Mouse (Mus musculus) erythroblast, adult 5-6 weeks (primary cell): ENCODE measurements around the gene Topors. TPM values are rescaled to one million over a fixed set of nuclear protein-coding genes. Genes with fewer than 3 reads are reported as not detected.
A peak's percentile ranks its signal among the peaks of the same experiment; 100 is the strongest.

ENCODE experiments used
- ATAC-seq: replicated peaks from 2 replicates; pipeline ENCODE4 v1.8.0; 2016; ENCODE audit warnings: moderate number of reproducible peaks, mild to moderate bottlenecking, moderate TSS enrichment, inconsistent platforms; ENCODE audit not compliant: poor library complexity, low FRiP score, severe bottlenecking
- total RNA-seq, 2 experiments: library from RNA; stranded (forward) in 1 of 2; stranded (reverse) in 1 of 2; fragments of 150-400 nt in 1 of 2; fragments of 200-764, 138-1000 nt in 1 of 2; gene quantifications; 2 replicates each; pipeline versions ENCODE4 v1.2.3 to v1.2.4; 2015 to 2017; ENCODE audit warnings: low replicate concordance in 2 of 2

Topors gene
- total RNA-seq, 2 experiments from 2014 or later = 11.0 to 12.3 TPM

DNA sequence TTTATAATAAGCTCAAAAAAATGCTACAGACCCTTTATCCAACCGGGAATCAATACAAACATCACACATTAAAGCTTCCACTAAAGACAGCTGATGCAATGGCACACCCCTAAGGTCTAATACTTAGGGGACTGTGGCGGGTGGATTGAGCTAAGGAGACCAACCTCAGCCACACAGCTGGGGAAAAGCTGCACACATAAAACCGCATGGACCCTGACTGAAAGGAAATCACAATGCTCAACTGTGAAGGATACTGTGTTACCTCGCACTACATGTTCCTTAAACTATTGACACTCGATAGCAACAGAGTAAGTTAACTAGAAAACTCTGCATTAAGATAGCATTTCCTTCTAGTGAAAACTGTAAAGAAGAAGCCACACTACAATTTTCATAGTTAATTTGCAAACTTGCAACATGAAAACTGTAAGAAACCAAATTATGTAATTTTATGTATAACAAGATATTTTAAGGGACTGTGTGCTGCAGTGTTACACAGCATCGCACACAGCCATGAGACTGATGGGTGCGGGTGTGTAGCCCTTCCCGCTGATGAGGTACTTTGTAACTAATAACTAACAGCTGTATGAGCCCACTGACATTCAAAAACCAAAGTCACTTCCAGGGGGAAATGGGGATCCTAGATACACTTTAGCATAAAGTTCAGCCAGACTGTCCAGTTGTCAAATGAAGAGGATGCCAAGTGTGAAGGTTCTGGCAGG, 15.1 kb downstream of the Topors start:
- ATAC-seq = no peak

GRCm38 (mm10) chr4:40253766-40254165, 15.9 kb downstream of the Topors start:
- no peak for ATAC-seq

GRCm38 (mm10) chr4:40250984-40251383, 18.7 kb downstream of the Topors start:
- no peak for ATAC-seq

DNA sequence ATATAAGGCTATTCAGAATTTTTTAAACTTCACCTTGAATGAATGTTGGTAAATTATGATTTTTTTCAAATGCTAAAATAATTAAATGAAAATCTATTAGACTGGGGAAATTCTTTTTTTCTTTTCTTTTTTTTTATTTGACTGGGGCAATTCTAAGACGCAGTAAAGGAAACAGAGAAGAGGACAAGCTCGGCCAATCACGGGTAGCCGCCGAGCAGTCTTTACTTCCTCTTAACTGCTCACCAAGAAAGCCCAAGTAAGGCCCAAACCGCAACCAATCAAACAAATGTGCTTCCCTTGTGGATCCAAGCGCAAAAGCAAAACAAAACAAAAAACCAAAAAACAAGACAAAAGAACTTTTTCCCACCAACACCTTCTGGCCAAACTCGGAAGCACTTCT, 25.6 kb downstream of the Topors start:
- no peak for ATAC-seq

- ATAC-seq = no peak
These were observed 26.6 kb downstream of the Topors start for GRCm38 (mm10) chr4:40243006-40243405.

GRCm38 (mm10) chr4:40241928-40242327, 27.7 kb downstream of the Topors start:
- no peak for ATAC-seq

DNA sequence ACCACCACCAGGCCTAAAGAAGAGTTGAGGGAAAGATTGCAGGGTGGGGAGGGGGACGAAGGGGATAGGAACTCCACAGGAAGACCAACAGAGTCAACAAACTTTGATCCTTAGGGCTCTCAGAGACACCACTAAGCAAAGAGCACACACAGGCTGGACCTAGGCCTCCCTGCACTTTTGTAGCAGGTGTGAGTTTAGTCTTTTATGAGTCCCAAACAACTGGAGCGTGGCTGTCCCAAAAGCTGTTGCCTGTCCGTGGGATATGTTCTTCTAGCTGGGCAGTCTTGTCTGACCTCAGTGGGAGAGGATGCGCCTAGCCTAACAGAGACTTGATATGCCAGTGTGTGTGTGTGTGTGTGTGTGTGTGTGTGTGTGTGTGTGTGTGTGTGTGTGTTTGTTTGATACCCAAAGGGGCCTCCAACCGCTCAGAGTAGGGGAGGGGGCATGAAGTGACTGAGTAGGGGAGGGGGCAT, 29.3 kb downstream of the Topors start:
- no peak for ATAC-seq

- peak; percentile 52 for ATAC-seq
These were observed 30.0 kb downstream of the Topors start, which contains the start of gene Ddx58 for GRCm38 (mm10) chr4:40239409-40240271. Gene Ddx58 (minus strand): TSS chr4:40239828.

GRCm38 (mm10) chr4:40238483-40239408, 30.9 kb downstream of the Topors start:
- 0 out of 2 replicates have a peak, but pooled peaks have one; percentile 46 for ATAC-seq

DNA sequence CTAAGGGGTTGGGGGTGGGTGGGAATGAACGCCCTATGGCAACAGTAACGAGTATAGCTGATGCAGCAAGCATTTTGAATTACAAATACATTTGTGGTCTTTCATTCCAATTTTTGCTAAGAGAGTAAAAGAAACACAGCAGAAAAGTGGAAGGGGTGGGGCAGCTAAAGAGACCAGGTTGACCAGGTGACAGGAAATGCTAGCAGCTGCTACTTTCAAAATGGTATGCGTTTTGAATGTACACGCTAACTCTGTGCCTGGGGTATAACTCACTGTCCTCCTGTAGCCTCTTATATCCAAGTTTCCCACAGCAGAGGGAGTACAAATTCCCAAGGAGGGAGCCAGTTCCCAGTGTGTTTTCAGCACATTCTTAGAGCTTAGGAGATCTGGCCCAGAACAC, 32.8 kb downstream of the Topors start:
- ATAC-seq = no peak

DNA sequence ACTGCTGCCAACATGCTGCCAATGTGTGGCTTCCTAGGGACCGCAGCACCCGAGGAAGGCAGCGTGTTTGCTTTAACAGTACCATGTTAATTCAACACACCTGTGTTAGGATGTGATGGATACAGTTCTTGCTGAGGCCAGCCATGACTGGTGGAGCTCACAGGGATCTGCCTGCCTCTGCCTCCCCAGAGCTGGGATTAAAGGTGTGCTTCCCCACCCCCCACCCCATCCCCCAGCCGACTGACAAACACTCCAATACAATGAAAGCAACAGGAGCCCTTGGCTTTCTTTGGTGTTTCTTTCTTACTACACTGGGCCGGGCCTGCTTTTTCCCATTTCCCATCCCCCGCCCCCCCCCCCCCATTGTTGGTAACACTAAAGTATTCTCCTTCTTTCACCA, 35.4 kb downstream of the Topors start:
- no peak for ATAC-seq

DNA sequence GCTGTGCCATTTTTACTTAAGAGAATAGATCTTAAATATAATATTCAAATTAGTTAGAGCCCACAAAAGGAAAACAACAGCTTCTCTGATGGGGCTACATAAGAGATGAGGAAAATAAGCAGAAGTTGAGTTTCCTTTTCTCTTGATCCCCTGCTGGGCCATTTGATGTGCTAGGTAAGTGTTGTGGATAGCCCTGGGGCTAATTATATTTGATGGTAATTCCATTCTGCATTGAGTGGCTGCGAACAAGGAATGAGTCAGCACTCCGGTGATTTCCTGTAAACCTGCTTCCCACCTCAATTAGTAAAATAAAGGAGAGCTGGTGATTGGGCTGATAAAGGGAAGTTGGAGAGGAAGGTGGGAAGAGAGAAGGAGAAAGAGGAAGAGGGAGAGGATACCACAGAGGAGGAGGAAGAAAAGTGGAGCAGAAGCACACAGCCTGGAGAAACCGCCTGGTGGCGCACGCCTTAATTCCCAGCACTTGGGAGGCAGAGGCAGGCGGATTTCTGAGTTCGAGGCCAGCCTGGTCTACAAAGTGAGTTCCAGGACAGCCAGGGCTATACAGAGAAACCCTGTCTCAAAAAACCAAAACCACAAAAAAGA, 36.5 kb downstream of the Topors start:
- no peak for ATAC-seq

GRCm38 (mm10) chr4:40229723-40230122, 39.9 kb downstream of the Topors start:
- no peak for ATAC-seq

- no peak for ATAC-seq
These were observed 41.8 kb downstream of the Topors start for GRCm38 (mm10) chr4:40227886-40228285.

DNA sequence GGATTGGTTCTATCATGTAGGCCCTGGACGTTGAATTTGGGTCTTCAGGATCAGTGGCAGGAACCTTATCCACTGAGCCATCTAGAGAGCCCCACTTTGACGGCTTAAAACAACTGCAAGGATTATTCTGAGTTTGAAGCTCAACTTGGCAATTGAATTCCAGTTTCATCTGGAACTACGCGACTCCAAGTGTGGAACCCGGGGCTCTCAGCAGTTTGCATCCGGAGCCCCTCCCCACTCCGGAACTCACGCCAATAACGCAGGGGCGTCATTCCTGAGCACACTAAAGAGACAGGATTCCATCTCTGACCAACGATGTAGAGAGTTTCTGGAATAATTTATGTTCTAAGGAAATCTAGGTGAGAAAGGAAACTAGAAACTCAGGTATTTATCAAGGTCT, 42.5 kb downstream of the Topors start:
- ATAC-seq = no peak

DNA sequence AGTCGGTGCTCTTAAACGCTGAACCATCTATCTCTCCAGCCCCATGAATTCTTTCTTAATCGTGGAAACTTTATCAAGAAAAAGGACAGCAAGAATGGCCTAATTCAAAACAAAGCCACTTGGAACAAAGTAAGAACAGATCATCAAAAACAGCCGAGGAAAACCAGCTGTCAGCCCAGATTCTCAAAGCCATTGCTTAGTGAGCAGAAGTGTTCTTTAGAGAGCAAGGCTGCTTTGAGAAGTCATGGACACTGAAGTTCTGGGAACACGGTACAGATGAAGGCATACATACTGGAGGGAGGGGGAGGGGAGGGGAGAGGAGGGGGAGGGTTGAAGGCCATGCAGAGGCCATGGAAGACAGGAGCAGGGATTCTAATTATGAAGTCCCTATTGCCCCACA, 43.6 kb downstream of the Topors start:
- ATAC-seq = no peak

GRCm38 (mm10) chr4:40221876-40222585, 47.6 kb downstream of the Topors start:
- no peak for ATAC-seq

DNA sequence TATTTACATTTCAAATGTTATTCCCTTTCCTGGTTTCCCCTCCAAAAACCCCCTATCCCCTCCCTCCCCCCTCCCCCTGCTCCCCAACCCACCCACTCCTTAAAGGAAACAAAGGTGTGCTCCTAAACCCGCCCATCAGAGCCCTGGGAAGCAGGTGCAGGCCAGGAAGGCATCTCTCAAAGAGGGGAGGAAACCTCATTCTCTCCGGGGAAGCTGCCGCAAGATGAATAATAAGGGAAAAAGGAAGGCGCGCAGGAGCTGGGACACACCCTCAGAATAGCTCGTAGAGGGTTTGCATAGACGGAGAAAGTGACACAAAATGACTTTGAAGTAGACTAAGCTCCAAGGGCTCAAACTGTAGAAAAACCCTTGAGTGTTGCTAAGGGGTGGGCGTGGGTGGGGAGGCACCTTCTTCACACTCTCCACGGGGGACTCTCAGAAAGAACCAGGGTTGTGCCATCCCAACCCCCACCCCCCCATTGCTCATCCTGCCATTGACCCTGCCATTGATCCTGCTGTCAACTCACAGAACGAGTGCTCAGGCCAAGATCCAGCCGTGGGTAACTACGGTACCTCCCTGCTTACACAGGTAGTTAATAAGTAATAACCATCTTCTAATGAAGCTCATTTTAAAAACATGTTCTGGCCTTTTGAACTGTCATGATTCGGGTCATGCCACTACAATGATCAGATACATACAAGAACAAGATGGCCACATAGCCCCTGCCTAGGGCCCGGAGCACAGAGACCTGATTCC, 48.5 kb downstream of the Topors start:
- no peak for ATAC-seq
